Mouse (Mus musculus) NIH3T3 (cell line): ENCODE data around the gene Stk11ip.

ENCODE experiments used
- DNase-seq: peaks from one replicate; pipeline ENCODE4 v3.0.0-alpha.2; 2012; ENCODE audit warnings: low read depth

Gene Stk11ip

GRCm38 (mm10) chr1:75572776-75573175 lies 51.4 kb downstream of the Stk11ip start:
- no peak for DNase-seq

DNA sequence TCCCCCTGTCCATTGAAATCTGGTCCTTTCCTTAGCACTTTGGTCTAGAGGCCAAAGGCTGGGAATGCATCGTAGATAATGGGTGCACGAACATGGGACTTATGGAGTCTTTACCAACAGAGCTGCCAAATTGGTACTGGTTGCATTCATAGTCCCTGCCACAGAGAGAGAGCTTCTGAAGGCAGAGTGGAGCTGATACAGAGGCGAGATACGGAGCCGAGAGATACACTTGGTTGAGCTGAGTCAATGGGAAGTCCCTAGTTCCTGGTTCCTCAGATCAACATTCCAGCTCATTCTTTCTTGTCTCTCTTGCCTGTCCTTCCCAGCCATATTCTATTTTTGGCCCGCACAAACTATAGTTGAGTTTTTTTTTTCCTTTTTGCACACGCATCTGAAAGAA lies 52.4 kb downstream of the Stk11ip start:
- no peak for DNase-seq

DNA sequence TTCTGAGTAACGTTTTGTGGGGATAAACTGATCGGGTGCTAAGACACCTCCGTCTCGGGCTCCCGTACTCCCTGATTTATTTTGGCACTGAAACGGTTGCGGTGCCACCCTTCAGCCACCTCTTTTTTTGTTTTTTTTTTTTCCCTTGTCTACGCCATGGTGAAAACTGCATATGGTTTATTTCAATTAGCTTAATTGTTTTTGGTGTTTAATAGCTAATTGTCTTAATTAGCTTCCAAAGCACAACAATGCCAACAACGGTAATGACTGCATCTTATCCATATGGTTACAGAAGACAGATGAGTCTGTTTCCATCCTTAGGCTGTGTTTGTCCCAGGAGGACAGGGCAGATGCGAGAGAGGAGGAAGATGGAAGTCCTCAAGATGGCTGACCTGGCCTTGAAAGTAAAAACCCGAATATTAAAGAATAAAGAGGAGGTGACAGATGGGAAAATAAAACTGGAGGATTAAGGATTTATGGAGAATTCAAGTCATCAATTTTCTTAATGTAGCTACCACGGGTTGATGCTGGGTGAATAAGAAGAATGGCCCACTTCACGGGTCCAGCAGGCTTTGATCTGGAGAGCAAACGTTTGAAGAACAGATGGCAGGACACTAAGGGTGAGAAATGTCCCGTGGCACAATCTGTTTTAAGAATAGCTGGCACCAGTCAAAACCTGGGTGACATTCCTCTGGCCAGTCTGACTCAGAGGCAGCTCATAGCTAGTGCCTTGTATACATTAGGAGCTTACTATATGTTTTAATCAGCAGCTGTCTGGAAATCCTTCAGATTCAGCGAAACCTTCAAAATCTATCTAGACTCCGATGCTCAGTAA lies 53.4 kb downstream of the Stk11ip start:
- DNase-seq, result no peak

DNA sequence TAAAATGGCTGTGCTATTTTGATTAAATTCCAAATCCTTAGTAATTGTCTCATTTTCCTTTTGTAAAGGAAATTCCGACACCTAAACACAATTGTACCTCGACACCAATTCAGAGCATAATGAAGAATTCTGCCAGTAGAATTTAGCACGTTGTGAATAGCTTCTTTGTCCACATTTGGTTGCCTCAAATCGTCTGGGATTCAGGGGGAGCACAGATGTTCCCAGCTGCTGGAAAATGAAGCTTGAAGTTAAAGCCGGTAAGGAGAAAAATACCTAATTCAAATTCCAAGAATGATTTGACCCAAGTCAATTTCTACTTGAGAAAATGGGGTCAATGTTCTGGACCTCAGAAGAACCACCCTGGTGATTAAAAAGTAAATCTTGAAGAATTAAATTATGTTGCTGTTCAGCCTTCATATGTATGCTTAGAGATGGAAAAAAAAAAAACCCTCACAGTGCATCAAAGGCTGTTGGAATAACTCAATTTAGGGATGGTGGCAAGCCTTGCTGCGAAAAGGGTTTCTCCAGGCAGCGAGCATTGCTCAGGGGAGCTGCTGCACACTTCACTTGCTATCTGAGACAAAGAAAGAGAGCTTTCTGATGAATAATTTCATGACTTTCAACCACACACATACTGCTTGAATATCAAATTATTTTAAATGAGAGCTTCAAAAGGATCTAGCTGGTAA lies 60.8 kb downstream of the Stk11ip start:
- no peak for DNase-seq

DNA sequence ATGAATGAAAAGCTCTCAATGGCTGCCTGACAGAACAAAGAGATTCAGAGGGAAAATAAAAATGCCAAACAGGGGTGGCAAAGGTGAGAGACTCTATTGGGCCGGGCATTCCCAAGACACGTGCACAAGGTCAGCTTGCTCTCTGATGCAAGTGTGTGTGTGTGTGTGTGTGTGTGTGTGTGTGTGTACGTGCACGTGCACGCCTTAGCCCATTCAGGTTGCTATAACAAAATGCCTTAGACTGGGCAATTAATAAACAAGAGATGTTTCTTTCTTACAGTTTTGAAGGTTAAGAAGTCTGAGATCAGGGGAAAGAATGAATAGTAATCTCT lies 61.3 kb downstream of the Stk11ip start:
- DNase-seq, result no peak

GRCm38 (mm10) chr1:75583034-75583433 lies 61.7 kb downstream of the Stk11ip start:
- DNase-seq, result no peak

DNA sequence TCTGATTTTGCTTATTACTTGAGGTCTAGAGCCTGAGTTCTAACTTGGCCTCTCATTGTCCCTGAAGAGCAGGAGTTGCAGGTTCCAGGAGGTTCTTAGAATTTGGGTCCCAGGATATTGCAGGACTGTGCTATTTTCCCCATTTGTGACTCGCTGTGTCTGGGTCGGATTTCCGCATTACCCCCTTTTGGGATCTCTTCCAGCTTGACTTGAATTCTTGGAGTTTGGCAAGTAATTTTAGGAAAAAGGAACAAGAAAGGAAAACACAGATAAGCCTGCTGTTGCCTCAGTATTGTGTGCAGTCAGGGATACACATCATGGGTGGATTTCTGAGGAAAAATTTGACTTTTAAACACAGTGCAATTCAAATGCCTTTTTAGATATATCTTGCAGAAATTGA lies 65.5 kb downstream of the Stk11ip start:
- DNase-seq, result peak; percentile 14
